Mouse (Mus musculus) embryo, embryonic 11.5 days (tissue): Measurements from ENCODE around the gene Sema3g.

Experiments
- DNase-seq: peaks from one replicate; pipeline ENCODE4 v3.0.0-alpha.2; 2012; ENCODE audit warnings: low read depth, low spot score

Gene Sema3g

DNA sequence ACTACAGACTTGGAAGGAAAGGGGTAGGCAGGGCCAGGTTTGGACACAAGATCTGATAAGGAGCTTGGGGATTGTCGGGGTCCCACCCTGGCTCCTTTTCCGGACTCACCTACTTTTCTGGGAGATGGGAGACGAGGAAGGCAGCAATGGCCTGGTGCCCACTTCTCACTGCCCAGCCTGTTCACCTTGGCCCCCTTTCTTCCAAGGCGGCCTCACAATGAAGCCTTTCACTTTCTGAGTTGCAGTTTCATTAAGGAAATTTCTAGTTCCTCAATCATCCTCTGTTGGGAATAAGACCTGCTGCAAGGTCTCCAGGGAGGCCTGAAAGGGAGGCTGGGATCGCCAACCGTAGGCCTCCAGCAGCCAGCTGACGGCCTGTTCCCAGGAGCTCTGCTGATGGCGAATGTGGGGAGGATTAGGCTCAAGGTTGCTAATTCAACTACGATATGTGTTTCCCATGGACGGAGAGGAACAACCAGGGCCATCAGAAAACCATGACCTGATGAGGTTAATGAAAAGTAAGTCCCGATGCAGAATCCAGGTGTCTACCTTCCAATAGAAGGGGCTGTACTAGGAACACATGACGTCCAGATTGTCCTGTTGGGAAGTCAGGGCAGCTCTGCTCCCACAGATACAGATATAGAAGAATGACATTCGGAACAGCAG, 14.9 kb downstream of the Sema3g start:
- no peak for DNase-seq

DNA sequence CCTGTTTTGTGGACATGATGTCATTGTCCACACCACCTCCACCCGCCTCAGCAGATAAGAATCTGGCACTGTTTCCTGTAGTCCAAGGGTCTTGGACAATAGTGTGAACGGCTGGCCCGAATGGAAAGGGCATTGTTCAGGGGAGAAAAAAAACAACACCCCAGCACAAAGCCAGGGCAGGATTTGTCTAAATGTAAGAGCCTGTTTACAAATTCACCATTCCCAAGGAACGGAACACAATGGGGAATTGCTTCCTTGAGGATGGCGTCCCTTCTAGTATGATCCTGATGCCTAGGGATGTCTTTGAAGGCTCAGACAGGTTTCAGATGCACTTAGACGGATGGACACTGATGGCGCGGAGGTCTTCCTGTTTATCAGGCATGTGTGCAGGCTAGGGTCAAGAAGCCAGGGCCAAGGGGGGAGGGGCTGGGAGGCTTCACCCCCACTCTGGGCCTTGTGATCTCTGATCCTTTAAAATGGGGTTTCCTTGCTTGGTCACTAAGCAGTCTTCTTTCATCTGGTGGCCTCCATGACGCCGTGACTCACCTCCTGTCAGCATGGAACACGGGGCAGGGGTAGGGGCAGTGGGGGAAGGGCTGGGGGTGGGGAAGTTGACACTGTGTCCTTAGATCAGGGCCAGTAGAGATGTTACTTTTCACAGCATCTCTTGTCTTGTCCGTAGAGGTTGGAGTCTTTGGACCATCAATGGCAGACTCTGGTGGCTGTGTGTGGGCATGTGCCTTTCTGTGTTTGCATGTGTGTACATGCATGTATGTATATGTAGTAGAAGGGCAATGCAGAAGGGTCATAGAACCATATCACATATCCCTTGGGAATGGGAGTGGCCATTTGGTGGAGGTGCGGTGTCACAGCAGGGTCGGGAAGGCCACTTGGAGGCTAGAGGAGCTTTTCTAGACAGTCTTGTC, 15.7 kb downstream of the Sema3g start:
- no peak for DNase-seq

DNA sequence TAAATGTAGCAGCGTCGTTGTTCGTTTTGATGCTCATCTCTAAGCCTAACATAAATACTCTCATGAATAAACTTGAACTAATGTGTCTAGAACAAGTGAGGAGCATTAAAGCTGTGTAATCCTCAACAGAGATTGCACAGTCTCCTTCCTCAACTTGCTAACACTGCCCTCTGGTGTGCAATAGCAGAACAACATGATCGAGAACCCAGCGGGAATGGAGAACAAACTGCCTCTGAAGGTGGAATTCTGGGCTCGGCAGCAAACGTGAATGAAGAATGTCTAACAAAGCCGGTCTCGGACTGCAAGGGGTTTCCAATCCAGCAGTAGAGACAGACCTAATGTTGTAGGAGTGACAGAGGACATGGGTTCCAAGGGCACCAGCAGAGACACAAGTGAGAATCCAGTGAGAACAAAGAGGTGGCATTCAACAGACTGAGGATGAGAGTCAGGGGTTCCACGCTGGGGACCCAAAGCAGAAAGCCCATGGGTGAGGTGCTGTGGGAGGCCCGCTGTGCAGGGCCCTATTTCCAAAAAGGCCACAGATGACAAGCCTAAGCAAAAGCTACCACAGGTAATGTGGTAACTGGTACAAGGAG, 16.4 kb downstream of the Sema3g start:
- DNase-seq: peak; percentile 71

DNA sequence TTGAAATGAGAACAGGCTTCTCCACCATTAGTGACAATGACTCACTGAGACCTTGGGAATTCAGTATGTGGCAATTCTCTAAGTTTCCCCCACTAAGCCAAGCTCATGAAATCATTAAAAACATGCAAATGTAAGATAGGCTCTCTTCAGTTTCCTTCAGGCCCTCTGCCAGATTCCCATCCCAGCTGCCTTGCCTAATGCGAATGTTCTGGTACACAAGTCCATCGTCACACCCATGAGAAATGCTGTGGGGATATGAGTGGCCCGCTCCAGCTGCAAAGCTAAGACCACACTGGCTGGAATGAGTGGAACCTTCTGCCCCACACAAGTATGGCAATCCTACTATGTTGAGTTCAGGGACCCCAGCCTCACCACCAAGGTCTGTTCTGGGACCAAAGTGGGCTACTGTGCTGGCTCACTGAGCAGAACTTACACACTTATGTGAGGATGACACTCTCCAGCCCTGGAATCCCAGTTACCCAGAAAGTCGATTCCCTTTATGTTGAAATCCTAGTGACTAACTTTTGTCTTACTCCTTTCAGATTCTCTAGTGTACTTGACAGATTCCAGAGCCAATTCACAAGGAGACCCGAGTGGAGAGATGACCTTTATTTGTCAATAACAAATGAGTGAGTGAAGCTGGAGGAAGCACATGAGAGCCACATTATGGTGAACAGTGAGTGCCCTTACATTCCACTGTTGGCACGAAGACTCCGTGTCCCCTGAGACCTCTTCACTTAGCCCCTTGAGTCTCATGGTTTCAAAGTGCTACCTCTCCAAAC, 19.6 kb downstream of the Sema3g start:
- DNase-seq: no peak

DNA sequence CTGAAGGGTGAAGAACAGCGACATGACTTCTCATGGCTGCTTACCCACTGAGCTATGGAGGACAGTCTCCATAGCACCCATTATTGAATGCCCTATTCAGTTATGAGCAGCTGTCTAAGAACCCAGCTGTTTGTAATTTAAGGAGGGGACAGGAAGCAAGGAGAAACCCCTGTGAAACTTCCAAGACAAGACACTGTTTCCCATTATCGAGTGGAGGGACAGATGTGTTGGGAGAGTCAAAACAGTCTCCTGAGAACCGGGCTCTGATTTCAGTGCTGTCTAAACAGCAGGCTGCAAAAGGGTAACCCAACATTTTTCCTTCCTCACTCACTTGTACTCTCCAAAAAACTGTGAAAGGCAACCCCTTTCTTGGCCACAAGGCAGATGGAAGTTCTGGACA, 22.9 kb downstream of the Sema3g start:
- DNase-seq: no peak

DNA sequence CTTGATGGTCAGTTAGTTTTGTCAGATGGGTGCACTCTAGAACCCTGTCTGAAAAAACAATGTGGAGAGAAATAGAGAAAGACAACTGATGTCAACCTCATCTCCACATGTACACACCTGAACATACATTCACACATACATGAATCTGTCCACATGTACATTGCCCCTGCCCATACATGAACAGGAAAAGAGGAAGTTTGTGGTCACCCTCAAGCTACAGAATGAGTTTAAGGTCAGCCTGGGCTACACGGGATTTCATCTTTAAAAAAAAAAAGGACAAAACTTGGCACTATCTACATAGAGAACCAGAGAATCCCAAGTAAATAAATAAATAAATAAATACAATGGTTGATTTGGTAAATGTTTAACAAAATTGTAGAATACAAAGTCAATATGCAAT, 27.1 kb downstream of the Sema3g start:
- DNase-seq: no peak

DNA sequence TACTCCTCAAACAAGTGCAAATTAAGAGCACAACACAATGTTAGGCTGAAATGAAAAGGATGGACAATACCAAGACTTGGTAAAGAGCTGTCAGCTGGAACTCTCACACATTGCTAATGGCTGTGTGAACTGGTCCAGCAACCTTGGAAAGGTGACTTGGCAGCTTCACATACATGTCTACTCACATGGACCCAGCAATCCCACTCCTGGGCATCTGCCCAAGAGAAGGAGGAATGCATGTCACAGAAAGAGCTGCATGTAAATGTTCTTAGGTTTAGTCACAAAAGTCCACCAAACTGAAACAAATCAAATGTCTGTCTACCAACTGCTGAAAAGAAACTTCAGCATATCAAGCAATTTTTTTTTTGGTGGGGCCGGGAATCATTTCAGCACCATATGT, 28.3 kb downstream of the Sema3g start:
- no peak for DNase-seq

DNA sequence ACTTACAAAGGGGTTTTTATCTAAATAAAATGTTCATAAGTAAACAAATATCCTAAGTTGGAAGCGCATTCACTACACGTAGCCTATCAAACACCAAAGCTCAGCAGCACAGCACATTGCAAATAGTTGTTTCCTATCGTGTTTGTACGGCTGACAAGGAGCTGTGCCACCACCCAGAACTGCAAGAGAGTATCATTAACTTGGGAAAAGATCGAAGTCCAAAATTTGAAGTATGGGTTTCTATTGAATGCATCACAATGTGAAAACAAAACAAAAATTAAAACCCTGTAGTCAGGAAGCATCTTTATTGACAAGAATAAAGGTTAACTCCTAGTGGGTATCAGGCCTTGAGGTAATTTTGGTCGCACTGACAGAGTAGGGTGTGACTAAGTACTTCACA, 30.7 kb downstream of the Sema3g start:
- no peak for DNase-seq

DNA sequence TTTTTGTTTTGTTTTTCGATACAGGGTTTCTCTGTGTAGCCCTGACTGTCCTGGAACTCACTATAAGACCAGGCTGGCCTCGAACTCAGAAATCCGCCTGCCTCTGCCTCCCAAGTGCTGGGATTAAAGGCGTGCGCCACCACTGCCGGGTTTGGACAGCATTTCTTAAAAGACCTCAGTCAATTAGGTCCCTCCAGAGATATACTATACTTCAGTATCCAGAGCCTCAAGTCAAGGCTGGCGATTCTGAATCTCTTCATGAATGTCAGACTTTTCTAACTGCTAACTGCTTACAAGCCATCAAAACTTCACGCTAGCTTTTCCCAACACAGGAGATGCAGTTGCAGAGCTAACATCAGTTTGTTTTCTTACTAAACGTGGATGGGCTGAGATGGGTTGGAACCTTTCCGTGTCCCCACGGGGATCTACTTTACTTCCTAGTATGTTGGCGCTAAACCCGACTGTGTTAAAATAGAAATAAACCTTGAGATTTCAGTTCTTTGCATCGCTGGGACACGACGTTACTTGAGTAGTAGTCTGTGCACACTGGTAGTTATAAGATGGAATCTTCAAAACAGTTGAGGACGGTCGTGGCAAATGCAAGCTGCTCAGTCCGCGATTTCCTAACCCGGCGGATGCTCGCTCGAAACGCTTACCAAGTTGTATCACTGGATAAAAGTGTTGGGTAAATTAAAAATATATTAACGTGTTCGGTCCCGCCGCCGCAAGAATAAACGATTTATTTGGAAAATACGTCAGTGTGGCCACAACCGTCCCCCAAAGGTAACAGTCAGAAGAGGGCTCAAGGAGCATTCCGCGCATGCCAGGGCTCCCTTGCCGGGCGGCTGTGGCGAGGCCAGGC, 32.8 kb downstream of the Sema3g start:
- no peak for DNase-seq

DNA sequence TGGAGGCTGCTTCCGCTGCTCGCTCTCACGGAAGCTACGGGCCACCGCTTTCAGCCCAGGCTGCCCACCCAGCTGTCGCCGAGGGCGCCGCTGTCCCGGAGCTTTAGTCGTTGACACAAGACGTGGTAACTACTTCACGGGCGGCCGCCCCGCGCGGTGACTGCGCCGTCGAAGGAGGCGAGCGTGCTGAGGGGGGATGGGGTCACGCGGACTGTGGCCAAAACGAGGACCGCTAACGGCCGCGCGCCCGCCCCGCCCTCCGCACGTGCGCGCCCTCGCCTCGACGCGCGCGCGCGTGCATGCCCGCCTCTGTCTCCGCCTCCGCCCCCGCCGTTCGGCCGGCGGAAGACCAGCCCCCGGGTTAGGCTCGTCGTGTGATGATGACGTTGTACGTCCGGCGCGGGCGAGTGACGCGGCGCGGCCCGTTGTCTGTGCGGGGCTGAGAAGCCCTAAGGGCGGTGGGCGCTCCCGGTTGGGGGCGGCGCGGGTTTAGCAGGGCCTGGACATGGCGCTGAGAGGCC, 33.5 kb downstream of the Sema3g start, which contains the start of the genes Phf7 and Bap1:
TSS of gene Phf7 (minus strand) at position 234 of the 521 bp plus-strand sequence.
TSS of gene Bap1 (plus strand) at position 367 of the 521 bp plus-strand sequence.
- DNase-seq: peak; percentile 93

DNA sequence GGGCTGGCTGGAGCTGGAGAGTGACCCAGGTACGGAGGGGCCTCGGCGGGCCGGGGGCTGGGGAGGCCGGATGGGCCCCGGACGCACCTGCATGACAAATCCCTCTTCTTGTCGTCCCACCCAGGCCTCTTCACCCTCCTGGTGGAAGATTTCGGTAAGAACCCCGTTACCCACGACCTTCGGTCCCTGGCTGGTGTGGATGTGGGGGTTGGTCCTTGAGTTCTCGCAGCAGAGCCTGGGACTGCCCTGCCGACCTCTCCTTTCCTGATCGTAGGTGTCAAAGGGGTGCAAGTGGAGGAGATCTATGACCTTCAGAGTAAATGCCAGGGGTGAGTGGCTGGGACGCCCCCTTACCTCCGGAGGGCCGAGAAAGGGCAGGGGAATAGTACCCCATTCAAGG, 34.0 kb downstream of the Sema3g start:
- no peak for DNase-seq

DNA sequence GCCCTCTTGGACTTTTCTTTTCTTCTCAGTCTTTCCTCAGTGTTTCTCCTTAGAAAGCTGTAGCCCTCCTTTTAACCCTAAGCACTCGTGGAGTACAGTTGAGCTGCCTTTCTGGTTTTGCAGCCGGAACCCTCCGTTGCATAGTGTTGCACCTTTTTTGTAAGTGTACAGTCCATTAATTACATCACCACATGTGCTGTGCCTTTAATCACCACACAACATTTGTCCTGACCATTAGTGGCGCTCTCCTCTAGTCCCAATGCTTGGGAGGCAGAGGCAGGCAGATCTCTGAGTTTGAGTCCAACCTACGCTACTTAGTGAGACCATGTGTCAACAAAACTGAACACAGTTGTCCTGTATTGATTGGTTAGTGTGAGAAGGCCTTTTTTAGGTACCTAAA, 34.4 kb downstream of the Sema3g start:
- DNase-seq: no peak

DNA sequence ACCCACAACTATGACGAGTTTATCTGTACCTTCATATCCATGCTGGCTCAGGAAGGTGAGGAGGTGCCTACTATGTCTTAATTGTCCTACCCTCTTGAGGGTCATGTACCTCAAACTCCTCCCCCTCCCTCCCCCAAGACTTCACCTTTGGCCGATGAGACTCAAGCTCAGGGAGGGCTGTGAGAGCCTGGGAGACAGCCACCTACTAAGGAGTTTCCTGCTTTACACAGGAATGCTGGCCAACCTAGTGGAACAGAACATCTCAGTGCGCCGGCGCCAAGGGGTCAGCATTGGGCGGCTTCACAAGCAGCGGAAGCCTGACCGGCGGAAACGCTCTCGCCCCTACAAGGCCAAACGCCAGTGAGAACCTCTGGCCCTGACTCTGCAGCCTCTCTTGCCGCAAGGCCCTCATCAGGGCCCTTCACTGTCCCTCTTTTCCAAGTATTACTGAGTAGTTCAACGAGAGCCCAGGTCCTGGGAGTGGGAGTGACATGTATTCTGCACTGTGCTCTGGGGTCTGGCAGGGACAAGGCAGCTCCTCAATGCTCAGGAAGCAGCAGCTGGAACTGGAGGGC, 40.9 kb downstream of the Sema3g start:
- DNase-seq: no peak

DNA sequence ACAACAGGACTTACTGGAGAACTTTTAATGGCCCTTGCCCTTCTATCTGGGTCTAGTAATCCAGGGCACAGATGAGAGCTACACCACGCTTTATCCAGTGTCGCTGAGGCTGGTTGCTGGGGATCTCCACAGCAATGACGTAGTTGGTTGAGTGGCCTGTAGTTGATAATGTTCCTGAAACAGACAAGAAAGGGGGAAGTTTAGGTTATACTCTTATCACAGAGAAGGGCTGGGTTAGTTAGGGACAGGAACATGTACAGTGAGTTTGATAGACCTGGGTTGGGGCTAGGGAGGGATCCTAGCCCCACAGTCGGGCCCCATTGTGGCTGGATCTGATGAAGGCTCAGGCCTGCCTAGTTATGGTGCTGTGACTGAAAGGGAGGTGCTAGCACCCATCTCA, 42.7 kb downstream of the Sema3g start:
- no peak for DNase-seq

DNA sequence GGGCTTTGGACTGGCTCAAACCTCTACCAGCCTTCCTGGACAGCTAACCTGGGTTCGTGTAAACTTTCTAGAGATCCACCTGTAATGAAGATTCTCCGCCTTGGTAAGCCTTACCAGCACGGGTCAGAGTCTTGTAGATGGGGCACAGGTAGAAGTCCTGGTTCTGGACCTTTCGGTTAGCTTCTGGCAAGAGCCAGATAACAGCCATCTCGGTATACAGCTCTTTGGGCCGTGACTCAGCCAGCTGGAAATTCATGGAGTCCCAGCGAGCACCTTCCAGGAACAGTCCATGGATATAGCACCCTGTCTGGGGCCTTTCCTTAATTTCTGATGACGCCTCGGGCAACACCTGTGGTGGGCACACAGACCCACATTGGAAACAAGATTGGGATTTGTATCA, 43.3 kb downstream of the Sema3g start:
- no peak for DNase-seq

DNA sequence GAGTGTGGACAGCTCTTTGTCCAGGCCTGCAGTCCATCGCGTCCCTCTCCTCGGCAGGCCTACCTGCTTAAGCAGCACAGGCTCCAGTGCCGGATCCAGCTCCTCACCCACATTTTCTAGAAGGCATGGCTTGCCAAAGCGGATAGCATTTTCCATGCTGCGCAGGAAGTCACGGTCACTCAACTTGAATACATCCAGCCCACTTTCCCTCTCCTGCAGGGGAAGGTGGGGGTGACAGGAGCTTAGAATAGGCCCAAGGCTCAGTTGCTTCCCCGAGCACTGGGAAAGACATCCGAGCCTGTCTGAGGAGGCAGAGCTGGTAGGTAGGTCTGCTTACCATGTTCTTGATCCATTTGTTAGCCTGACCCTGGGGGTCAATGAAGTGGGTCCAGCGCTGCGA, 50.0 kb downstream of the Sema3g start:
- no peak for DNase-seq

DNA sequence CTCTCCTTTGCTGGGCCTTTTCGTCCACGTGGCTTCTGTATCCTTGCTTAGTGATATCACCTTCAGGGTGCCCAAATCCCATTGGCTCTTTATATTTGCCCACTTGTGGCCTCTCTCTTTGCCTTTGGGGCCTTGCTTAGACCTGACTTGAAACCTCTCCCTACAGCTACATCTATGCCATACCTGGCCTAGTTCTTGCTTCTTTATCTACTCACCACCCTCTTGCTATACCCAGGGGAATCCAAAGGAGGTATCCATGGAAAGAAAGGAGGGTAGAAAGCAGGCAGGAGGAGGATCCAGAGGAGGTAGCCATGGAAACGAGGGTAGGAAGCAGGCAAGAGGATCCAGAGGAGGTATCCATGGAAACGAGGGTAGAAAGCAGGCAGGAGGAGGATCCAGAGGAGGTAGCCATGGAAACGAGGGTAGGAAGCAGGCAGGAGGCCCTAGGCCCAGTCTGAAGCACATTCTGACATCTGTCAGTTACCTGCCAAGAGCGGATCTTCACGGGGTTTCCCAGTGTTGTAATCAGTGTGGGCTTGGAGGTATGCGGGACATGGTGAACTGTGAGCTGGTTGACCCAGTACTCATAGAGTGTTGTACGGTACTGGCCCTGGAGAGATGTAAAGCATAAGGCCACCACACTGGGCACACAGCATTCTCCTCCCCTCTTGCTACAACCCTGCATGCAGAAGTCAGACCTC, 50.8 kb downstream of the Sema3g start:
- DNase-seq: no peak

DNA sequence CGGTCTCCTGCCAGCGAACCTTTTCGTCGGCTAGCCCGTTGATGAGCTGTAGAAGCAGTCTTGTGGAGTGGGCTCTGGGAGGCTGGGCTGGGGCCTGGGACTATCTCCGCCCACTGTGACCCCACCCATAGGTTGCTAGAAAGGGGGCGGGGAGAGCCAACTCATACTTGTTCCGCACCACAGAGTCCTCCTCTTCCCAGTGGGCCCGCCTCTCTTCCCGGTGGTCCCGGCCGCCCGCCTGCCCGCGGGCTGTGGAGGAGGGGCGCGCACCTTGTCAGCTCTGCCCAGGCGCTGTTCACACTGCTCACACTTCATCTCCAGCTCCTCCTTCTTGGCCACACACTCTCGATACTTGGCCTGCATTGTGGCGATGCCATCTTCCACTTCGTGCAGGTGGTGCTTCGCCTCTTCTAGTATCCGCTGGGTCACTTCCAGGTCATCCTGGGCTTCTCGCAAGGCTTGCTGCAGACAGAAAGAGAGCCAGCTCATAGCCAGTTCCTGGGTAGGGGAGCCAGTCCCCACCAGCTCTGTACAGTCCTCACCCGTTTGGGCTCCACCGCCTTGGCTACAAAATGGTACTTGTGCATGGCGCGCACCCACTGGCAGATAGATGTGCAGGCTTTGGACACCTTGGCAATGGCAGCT, 51.9 kb downstream of the Sema3g start:
- DNase-seq: peak; percentile 56

DNA sequence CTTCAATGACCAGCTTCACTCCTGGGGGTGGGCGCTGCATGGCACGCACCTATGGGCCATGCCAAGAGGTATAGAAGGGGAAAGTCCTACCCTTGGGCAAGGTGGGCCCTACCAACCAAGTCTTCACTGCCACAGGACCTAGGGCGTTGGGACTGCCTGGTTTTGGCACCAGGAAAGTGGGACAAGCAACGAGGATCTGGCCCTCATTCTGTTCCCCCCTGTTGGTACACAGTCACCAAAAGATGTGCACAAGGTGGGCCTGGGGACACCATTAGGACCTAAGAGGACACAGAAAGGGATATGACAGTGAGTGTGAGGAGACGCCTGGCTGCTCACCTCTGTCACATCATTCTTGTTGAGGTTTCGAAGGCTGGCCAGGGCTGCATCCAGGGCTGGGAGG, 53.5 kb downstream of the Sema3g start:
- DNase-seq: no peak
